Mouse (Mus musculus): ENCODE data around the gene Gtf2h4.

DNA sequence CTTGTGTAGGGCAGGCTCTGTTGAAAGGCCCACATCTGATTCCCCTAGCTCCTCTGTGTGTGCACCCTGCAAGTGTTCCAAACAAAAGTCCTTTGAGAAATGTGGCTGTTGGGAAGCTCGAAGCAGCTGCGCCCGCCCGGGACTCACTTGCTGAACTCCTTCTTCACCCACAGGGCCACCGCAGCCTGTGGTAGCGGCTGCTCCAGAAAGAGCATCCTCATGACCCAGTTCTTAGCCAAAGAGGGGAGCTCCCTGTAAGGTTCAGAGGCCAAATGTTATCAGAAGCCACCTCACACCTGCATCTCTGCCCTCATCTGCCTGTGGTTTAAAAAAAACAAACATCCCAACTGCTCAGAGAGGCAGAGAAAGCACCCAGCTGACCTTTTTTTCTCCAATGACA, 1.7 kb downstream of the Gtf2h4 start:
- TF ChIP-seq CTCF (IDR thresholded peaks at IDR 0.05; ENCODE audit: low read depth) = no peak
- TF ChIP-seq EP300 (IDR thresholded peaks at IDR 0.05; ENCODE audit: low read depth) = no peak

Data from heart, postnatal 0 days (tissue).